Mouse (Mus musculus): ENCODE data around the gene Polr2f.

GRCm38 (mm10) chr15:79143316-79143715 lies 2.5 kb downstream of the Polr2f start:
- TF ChIP-seq CTCF (IDR thresholded peaks at IDR 0.05; ENCODE audit: extremely low read depth, insufficient read depth, low read length) (no peak), POLR2A (IDR thresholded peaks at IDR 0.05; ENCODE audit: extremely low read depth, insufficient read depth, low read length) (no peak)

Data from cortical plate, adult 2 months (tissue).